Mouse (Mus musculus): ENCODE data around the gene Avpr1a. TPM values are rescaled to one million over a fixed set of nuclear protein-coding genes. Genes with fewer than 3 reads are reported as not detected.
A peak's percentile ranks its signal among the peaks of the same experiment; 100 is the strongest.

Avpr1a gene
- total RNA-seq (2021) = under 1 TPM; 0.42 to 0.48 TPM
- long read RNA-seq, partial matches to known transcripts = 0 of 1 reads
- long read RNA-seq, other reads (novel, unspliced or antisense) = 0 of 1 reads

- no peak for DNase-seq (ENCODE audit: low spot score in 2 of 2)
Observed at GRCm38 (mm10) chr10:122447861-122448716, at the start of gene Avpr1a. TSS of gene Avpr1a (plus strand) at chr10:122448499.

GRCm38 (mm10) chr10:122402270-122402669 lies 46.0 kb upstream of the Avpr1a start:
- DNase-seq (ENCODE audit: low spot score in 2 of 2) = no peak

GRCm38 (mm10) chr10:122406333-122406732 lies 42.0 kb upstream of the Avpr1a start:
- no peak for DNase-seq (ENCODE audit: low spot score in 2 of 2)

- no peak for DNase-seq (ENCODE audit: low spot score in 2 of 2)
Observed at GRCm38 (mm10) chr10:122408697-122409409, 39.4 kb upstream of the Avpr1a start.

GRCm38 (mm10) chr10:122410791-122411190 lies 37.5 kb upstream of the Avpr1a start:
- no peak for DNase-seq (ENCODE audit: low spot score in 2 of 2)

- no peak for DNase-seq (ENCODE audit: low spot score in 2 of 2)
Observed at GRCm38 (mm10) chr10:122432690-122433089, 15.6 kb upstream of the Avpr1a start.

GRCm38 (mm10) chr10:122447275-122447674 lies 1.0 kb upstream of the Avpr1a start:
- DNase-seq (ENCODE audit: low spot score in 2 of 2) = peak; percentile 21 to 77

- peak in 1 of 2 experiments; percentile 13 for DNase-seq (ENCODE audit: low spot score in 2 of 2)
Observed at GRCm38 (mm10) chr10:122448717-122449611, 665 bp downstream of the Avpr1a start.

GRCm38 (mm10) chr10:122449856-122450255 lies 1.6 kb downstream of the Avpr1a start:
- DNase-seq (ENCODE audit: low spot score in 2 of 2) = no peak

GRCm38 (mm10) chr10:122453466-122453865 lies 5.2 kb downstream of the Avpr1a start:
- peak in 1 of 2 experiments; percentile 10 for DNase-seq (ENCODE audit: low spot score in 2 of 2)

GRCm38 (mm10) chr10:122455793-122456192 lies 7.5 kb downstream of the Avpr1a start:
- no peak for DNase-seq (ENCODE audit: low spot score in 2 of 2)

- no peak for DNase-seq (ENCODE audit: low spot score in 2 of 2)
Observed at GRCm38 (mm10) chr10:122476846-122477245, 28.5 kb downstream of the Avpr1a start.

GRCm38 (mm10) chr10:122498551-122498950 lies 50.3 kb downstream of the Avpr1a start:
- DNase-seq (ENCODE audit: low spot score in 2 of 2) = no peak

- DNase-seq (ENCODE audit: low spot score in 2 of 2) = no peak
Observed at GRCm38 (mm10) chr10:122499306-122499705, 51.0 kb downstream of the Avpr1a start.

Other genes with a start within 250 kb of the Avpr1a start
- gene Ppm1h, start 230.3 kb downstream of the Avpr1a start, total RNA-seq (2021) = 10 to 100 TPM; 68.7 to 70.3 TPM